Mouse (Mus musculus): ENCODE measurements around the gene Prkca. TPM values are rescaled to one million over a fixed set of nuclear protein-coding genes. Genes with fewer than 3 reads are reported as not detected.

Prkca gene
- polyA plus RNA-seq, 1 experiment from 2014 or later: 1.6 TPM

DNA sequence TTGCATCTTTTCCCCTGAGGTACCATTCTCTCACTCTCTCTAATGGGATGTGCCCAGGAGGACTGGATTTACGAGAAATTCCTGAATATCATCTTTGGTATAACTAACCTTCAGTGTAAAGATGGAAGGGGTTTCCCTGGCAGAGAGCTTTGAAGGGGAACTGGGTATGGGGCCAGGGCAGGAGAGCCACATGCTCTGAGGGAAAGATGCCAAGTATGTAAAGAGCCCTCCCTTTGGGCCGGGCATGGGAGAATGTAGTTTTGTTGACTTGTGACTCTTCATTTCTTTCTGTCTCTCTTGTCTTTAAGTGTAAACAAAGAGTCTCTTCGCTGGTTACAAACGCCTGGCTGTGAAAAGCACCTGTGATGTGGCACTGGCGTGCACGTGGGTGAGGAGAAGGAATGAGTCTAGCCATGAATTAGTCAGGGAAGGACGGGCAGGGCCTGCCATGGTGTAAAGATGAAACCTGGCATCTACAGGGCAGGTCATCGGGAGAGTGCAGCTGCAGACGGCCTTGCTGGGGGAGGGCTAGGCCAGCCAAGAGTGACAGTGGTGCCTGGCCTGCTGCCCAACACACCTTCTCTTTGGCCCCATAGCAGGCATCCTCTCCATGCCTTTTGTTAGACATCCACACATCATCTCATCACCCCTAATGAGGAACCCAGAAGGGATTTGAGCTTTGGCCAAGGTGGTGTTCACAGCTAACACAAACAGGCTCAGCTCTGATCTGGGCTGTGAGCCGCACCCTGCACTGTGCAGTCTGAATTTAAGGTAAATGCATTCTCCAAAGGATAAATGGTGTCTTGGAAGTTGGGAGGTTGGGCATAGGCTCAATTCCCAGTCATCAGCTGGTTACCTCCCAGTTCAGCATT is 388.3 kb downstream of the Prkca start:
- H3K4me3 ChIP-seq: no peak overlapping the region
- peaks cover 7% of the 10 kb centered on the region; the same call in 1 of the 2 replicates for H3K9me3 ChIP-seq
- no peak for DNase-seq (ENCODE audit: extremely low spot score, low spot score)
- 91% methylated on average over 10 of the region's 10 CpGs for WGBS
- no peak overlapping the region for H3K27ac ChIP-seq
- peaks cover 4% of the 10 kb centered on the region; the same call in 1 of the 2 replicates for H3K4me1 ChIP-seq
- H3K36me3 ChIP-seq (replicated peaks): no peaks in the 10 kb centered on the region
- no peaks in the 10 kb centered on the region for H3K27me3 ChIP-seq (ENCODE audit: poor library complexity, severe bottlenecking)

DNA sequence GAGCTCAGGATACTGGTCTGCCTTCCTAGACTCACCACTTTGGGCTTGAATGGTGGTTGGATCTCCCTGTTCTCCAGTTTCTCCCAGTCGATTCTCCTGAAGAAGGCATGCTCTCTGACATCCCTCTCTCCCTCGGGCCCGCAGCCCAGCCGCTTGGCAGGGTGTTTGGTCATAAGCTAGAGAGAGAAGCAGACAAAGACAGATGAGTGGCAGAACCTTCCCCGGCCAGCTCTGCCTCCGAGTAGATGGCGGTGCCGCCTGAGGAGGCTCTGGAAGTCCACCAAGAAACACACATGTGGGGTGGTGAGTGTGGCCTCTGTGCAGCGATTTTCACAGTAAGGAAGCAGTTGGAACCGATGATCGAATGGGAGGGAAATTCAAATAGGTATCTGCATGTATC is 392.3 kb downstream of the Prkca start:
- Histone ChIP-seq H3K27ac (no peak overlapping the region), H3K27me3 (ENCODE audit: poor library complexity, severe bottlenecking) (no peaks in the 10 kb centered on the region), H3K36me3 (replicated peaks) (no peaks in the 10 kb centered on the region), H3K4me1 (peaks cover 24% of the 10 kb centered on the region), H3K9me3 (no peaks in the 10 kb centered on the region), H3K4me3 (no peak overlapping the region)
- DNase-seq (ENCODE audit: extremely low spot score, low spot score): no peak
- WGBS: 95% methylated on average over 11 of the region's 11 CpGs

DNA sequence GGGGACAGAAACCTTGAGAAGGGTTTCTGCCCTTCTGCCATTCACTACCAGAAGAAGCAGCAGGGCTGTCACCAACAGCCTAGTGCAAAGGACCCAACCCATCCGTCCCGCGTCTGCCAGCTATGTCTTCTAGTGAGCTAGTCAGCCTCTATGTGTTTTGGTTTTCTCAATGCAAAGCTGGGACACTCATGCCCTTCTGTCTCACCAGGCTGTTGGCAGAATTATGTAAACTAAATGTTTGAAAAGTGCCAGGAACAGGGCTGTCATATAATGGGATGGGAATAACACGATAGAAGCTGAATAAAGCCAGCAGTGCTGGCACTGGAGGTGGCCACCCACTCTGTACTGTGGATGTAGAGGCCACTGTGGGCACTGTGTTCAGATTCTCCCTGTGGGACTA is 393.1 kb downstream of the Prkca start:
- 98% methylated on average over 4 of the region's 4 CpGs for WGBS
- peaks cover 31% of the 10 kb centered on the region for H3K4me1 ChIP-seq

DNA sequence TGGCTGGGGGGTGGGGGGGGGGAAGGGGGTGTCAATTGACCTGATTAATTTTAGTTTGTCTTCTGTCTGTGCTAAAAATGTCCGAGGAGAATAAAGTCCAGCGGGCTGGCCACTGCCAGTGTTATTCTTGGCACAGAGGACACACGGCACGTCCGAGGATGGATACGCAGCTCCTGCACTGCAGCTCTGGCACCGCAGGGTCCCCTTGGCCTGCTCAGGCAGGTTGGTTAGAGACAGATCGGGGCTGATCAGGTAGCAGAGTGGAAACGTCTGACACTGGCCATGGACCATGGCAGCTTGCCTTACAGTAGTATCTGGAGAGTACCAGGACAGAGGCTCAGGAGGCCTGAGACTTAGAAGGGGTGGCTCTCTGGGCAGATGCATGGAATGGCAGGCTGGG is 393.5 kb downstream of the Prkca start:
- no peaks in the 10 kb centered on the region for H3K36me3 ChIP-seq (replicated peaks)
- peaks cover 31% of the 10 kb centered on the region for H3K4me1 ChIP-seq
- DNase-seq (ENCODE audit: extremely low spot score, low spot score): no peak
- peak overlapping the region; percentile 48 for H3K27ac ChIP-seq
- 82% methylated on average over 9 of the region's 9 CpGs for WGBS
- no peaks in the 10 kb centered on the region for H3K27me3 ChIP-seq (ENCODE audit: poor library complexity, severe bottlenecking)
- no peaks in the 10 kb centered on the region for H3K9me3 ChIP-seq
- no peak overlapping the region for H3K4me3 ChIP-seq

More for the DNA sequence above, 393.1 kb downstream of the Prkca start:
- H3K4me3 ChIP-seq: no peak overlapping the region
- H3K27ac ChIP-seq: peak overlapping the region; percentile 48
- H3K9me3 ChIP-seq: no peaks in the 10 kb centered on the region
- no peak for DNase-seq (ENCODE audit: extremely low spot score, low spot score)
- no peaks in the 10 kb centered on the region for H3K36me3 ChIP-seq (replicated peaks)
- no peaks in the 10 kb centered on the region for H3K27me3 ChIP-seq (ENCODE audit: poor library complexity, severe bottlenecking)

DNA sequence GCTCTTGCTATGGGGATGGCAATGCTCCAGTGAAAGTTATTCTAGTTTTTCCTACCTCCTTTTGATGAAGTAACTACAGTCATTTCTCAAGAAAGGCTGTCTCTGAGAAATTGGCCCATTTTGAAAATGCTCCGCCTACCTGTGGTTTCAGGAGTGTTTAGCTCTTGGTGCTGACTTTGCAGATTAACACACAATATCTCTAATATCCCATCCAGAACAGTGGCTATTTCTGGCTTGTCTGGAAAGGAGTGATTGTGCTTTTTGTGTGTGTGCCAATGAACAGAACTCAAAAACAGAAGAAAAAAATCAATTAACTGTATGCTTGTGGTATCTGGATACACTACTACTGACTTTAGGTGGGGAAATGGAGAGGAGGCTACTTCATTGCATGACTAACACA is 395.8 kb downstream of the Prkca start:
- WGBS: 94% methylated on average over 1 of the region's 1 CpGs

DNA sequence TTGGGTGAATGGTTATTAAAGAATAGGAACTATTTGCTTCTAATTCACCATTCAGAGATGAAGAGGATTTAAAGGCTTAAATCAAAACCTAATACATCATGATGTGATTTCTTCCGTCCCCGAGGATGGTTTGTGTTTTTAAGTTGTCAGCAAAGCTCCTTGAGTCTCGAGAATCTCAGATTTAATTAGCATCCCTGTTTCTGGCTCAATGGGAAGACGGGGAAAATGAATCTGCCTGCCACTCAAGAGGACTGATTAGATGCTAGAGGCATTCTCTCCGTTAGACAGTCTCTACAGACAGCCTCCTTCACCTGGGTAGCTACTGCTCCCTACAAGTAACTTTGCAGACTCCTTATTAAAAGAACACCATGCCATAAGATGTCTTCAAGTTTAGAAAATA is 396.9 kb downstream of the Prkca start:
- Histone ChIP-seq H3K36me3 (replicated peaks) (no peaks in the 10 kb centered on the region), H3K27me3 (ENCODE audit: poor library complexity, severe bottlenecking) (no peaks in the 10 kb centered on the region), H3K9me3 (no peaks in the 10 kb centered on the region), H3K4me1 (peaks cover 31% of the 10 kb centered on the region), H3K27ac (no peak overlapping the region), H3K4me3 (no peak overlapping the region)
- 46% methylated on average over 5 of the region's 5 CpGs for WGBS
- no peak for DNase-seq (ENCODE audit: extremely low spot score, low spot score)

More for the DNA sequence above, 395.8 kb downstream of the Prkca start:
- H3K9me3 ChIP-seq: no peaks in the 10 kb centered on the region
- H3K36me3 ChIP-seq (replicated peaks): no peaks in the 10 kb centered on the region
- H3K4me3 ChIP-seq: no peak overlapping the region
- no peak for DNase-seq (ENCODE audit: extremely low spot score, low spot score)
- H3K27me3 ChIP-seq (ENCODE audit: poor library complexity, severe bottlenecking): no peaks in the 10 kb centered on the region
- H3K4me1 ChIP-seq: peaks cover 31% of the 10 kb centered on the region
- no peak overlapping the region for H3K27ac ChIP-seq

DNA sequence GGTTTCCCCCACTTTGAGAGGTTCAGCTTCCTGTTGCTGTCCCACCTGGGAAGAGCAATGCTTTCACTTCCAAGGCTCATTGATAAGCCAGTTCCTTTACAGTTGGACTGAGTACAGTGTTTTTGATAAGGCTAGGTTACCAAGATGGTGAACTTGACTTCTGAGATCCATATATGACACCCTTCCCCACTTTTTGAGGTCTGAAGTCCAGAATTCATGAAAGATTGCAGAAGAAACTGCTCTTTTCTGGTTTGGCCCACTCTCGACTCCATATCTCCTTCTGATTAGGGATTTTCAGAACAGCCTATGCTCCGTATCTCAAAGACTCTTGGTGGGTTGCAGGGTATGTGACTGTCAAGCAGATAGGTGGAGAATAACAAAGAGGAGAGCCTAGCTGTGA is 406.8 kb downstream of the Prkca start:
- H3K9me3 ChIP-seq: peaks cover 18% of the 10 kb centered on the region
- no peaks in the 10 kb centered on the region for H3K27me3 ChIP-seq (ENCODE audit: poor library complexity, severe bottlenecking)
- no peak overlapping the region for H3K27ac ChIP-seq
- DNase-seq (ENCODE audit: extremely low spot score, low spot score): no peak
- no peaks in the 10 kb centered on the region for H3K4me1 ChIP-seq
- 0 out of 2 replicates have a peak, but pooled peaks cover 6% of the 10 kb centered on the region for H3K36me3 ChIP-seq (replicated peaks)
- no peak overlapping the region for H3K4me3 ChIP-seq
- 93% methylated on average over 2 of the region's 2 CpGs for WGBS

DNA sequence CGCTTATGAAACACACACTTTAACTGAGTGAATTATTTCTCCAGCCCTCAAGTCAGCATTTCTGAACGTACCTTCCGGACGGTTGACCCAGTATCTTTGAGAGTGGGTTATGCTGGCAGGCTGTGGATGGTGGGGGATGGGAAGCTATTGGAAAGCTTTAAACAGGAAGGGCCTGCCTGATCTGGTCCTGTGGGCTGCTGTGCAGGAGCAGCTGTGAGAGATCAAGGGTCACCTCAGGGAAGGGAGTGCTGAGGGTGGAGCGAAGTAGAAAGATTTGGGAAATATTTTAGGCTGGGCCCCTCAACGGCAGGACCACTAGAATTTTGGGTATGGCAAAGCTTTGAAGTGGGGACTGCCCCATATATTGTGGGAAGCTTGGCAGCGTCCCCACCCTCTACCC is 412.0 kb downstream of the Prkca start:
- no peak overlapping the region for H3K4me3 ChIP-seq
- no peak for DNase-seq (ENCODE audit: extremely low spot score, low spot score)
- no peak overlapping the region for H3K27ac ChIP-seq
- WGBS: 87% methylated on average over 7 of the region's 7 CpGs
- no peaks in the 10 kb centered on the region for H3K36me3 ChIP-seq (replicated peaks)
- peaks cover 3% of the 10 kb centered on the region; the same call in 1 of the 2 replicates for H3K4me1 ChIP-seq
- H3K27me3 ChIP-seq (ENCODE audit: poor library complexity, severe bottlenecking): no peaks in the 10 kb centered on the region
- H3K9me3 ChIP-seq: no peaks in the 10 kb centered on the region

DNA sequence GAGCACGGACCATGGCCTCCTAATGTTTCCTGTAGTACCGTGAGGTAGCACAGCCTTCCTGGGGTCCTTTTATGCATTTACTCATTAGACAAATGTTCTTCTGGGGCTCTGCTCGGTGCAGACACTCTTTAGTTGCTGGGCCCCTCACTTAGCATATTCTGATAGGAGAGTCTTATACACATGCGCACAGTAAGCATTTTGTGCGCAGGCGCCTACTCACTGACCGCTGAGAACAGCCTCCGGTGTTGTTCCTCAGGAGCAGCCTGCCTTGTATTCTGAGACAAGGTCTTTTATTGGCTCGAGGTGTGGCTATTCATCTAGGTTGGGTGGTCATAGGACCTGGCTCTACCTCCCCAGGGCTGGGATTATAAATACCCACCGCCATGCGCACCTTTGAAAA is 412.4 kb downstream of the Prkca start:
- WGBS: 94% methylated on average over 11 of the region's 11 CpGs

DNA sequence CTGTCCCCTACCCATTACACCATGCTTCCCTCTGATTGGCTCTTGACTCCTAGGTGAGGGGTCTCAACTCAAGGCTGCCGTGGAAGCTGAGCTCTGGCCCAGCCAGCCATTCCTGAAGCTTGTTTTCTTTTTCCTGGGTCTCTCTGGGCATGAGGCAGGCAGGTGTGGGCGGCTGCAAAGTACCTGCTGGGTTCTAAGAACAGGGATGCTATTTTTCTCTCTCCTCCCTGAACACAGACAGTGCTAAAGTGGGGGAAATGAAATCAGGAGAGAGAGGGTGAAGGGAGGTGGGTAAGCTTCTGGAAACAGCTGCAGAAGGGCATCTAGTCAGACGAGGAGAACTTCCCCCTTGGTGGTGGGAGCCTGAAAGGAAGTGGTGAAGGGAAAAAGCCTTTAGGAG is 414.0 kb downstream of the Prkca start:
- DNase-seq (ENCODE audit: extremely low spot score, low spot score): no peak
- H3K36me3 ChIP-seq (replicated peaks): no peaks in the 10 kb centered on the region
- H3K4me3 ChIP-seq: no peak overlapping the region
- peaks cover 3% of the 10 kb centered on the region; the same call in 1 of the 2 replicates for H3K4me1 ChIP-seq
- 69% methylated on average over 3 of the region's 3 CpGs for WGBS
- no peaks in the 10 kb centered on the region for H3K9me3 ChIP-seq
- H3K27me3 ChIP-seq (ENCODE audit: poor library complexity, severe bottlenecking): no peaks in the 10 kb centered on the region
- H3K27ac ChIP-seq: no peak overlapping the region

More for the DNA sequence above, 412.4 kb downstream of the Prkca start:
- H3K36me3 ChIP-seq (replicated peaks): no peaks in the 10 kb centered on the region
- H3K4me1 ChIP-seq: peaks cover 3% of the 10 kb centered on the region; the same call in 1 of the 2 replicates
- H3K27me3 ChIP-seq (ENCODE audit: poor library complexity, severe bottlenecking): no peaks in the 10 kb centered on the region
- no peak for DNase-seq (ENCODE audit: extremely low spot score, low spot score)
- no peak overlapping the region for H3K4me3 ChIP-seq
- no peaks in the 10 kb centered on the region for H3K9me3 ChIP-seq
- no peak overlapping the region for H3K27ac ChIP-seq

DNA sequence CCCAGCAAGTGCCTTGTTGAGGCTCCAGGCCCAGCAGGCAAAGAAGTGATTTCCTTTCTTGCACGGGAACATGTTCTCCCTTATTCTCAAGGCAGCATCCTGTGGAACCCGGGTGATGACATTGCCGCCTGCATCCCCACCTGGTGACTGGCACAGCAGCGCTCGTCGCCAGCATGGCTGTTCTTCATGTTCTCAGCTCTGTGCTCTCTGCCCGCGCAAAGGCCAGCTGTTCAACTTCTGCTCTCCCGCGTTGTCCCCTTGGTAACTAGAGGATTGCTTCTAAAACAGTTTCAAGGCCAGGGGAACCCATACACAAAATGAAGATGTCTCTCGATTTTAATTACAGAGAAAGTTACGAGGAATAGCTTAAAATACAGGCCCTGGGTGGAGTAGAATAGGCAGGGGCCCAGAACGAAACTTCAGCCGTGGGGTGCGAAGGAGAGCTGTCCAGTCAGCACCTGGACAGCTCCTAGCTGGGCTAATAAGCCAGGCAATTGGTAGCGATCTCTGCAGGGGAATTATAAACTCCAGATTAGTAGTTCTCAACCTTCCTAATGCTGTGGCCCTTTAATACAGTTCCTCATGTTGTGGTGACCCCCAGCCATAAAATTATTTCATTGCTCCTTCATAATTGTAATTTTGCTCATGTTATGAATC is 423.7 kb downstream of the Prkca start:
- H3K4me3 ChIP-seq: no peak overlapping the region
- DNase-seq (ENCODE audit: extremely low spot score, low spot score): no peak
- 48% methylated on average over 16 of the region's 16 CpGs for WGBS

DNA sequence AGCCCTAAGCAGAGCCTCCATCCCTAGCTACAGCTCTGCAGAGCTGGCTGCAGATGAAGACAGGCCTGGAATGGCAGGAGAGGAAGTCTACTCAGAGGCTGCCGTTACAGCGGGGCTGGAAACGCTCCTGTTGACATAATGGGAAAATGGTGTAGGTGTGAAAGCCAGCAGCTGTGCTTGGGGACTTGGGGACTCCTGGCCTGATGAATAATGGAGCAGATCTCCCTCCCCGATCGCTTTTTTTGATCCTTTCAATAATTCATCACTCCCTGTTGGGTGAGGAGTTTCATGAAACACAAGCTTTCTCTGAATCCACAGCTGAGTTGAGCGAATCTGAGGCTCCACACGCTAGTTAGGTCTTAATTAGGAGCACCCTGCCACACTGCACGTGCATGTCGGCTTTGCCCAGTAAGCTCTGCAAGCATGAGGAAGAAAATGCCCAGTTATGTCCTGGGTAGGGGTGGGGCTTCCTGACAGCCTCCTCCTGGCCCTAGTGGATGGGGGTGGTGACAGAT is 425.9 kb downstream of the Prkca start:
- Histone ChIP-seq H3K4me1 (peaks cover 10% of the 10 kb centered on the region), H3K4me3 (no peak overlapping the region), H3K27ac (no peak overlapping the region), H3K36me3 (replicated peaks) (no peaks in the 10 kb centered on the region), H3K9me3 (no peaks in the 10 kb centered on the region), H3K27me3 (ENCODE audit: poor library complexity, severe bottlenecking) (peaks cover 42% of the 10 kb centered on the region)
- WGBS: 80% methylated on average over 9 of the region's 9 CpGs
- no peak for DNase-seq (ENCODE audit: extremely low spot score, low spot score)

More for the DNA sequence above, 423.7 kb downstream of the Prkca start:
- Histone ChIP-seq H3K9me3 (no peaks in the 10 kb centered on the region), H3K27me3 (ENCODE audit: poor library complexity, severe bottlenecking) (peaks cover 19% of the 10 kb centered on the region), H3K36me3 (replicated peaks) (no peaks in the 10 kb centered on the region), H3K4me1 (peaks cover 3% of the 10 kb centered on the region), H3K27ac (no peak overlapping the region)
